Mouse (Mus musculus): ENCODE results near the gene Rtkn2.

- TF ChIP-seq CTCF (IDR thresholded peaks at IDR 0.05; ENCODE audit: control insufficient read depth, insufficient read depth, low read length), result no peak
- TF ChIP-seq POLR2A (IDR thresholded peaks at IDR 0.05; ENCODE audit: borderline replicate concordance, control insufficient read depth, low read depth, low read length), result no peak
These were observed 57.1 kb downstream of the Rtkn2 start for GRCm38 (mm10) chr10:68036368-68036980.
